Mouse (Mus musculus) neural tube, embryonic 13.5 days (tissue): Measurements from ENCODE around the gene Vmn1r200. TPM values are rescaled to one million over a fixed set of nuclear protein-coding genes. Genes with fewer than 3 reads are reported as not detected.
"Not testable (repeated sequence)": the region's sequence is repeated elsewhere in the genome, so short reads cannot be mapped to it uniquely, and the experiment has no call there.

ENCODE experiments used
- ATAC-seq: fragments of 200-750 bp; cut with Nextera tagmentation; 2 replicates; pipeline ENCODE4 v1.8.0; 2017; ENCODE audit warnings: low read depth, mild to moderate bottlenecking, moderate TSS enrichment, moderate library complexity
- H3K27ac ChIP-seq: fragments of 300-500 bp; sonication (generic); replicated peaks from 2 replicates; pipeline ENCODE4 v1.5.1; 2015; ENCODE audit warnings: moderate library complexity, mild to moderate bottlenecking, inconsistent platforms
- H3K27me3 ChIP-seq: fragments of 300-500 bp; sonication (generic); 2 replicates; pipeline ENCODE4 v1.6.1; 2015; ENCODE audit warnings: mild to moderate bottlenecking, inconsistent platforms
- H3K36me3 ChIP-seq: fragments of 300-500 bp; sonication (generic); 2 replicates; pipeline ENCODE4 v1.6.1; 2015; ENCODE audit warnings: mild to moderate bottlenecking, inconsistent platforms
- H3K4me1 ChIP-seq: fragments of 300-500 bp; sonication (generic); replicated peaks from 2 replicates; pipeline ENCODE4 v1.6.1; 2015; ENCODE audit warnings: inconsistent platforms
- H3K4me2 ChIP-seq: fragments of 300-500 bp; sonication (generic); 2 replicates; pipeline ENCODE4 v1.6.1; 2015; ENCODE audit warnings: inconsistent platforms, mild to moderate bottlenecking, moderate library complexity
- H3K4me3 ChIP-seq: fragments of 300-500 bp; sonication (generic); 2 replicates; pipeline ENCODE4 v1.5.1; 2015; ENCODE audit warnings: mild to moderate bottlenecking, inconsistent platforms
- H3K9ac ChIP-seq: fragments of 300-500 bp; sonication (generic); 2 replicates; pipeline ENCODE4 v1.6.1; 2015; ENCODE audit warnings: moderate library complexity, mild to moderate bottlenecking, inconsistent platforms
- H3K9me3 ChIP-seq: fragments of 300-500 bp; sonication (generic); 2 replicates; pipeline ENCODE4 v1.6.1; 2016; ENCODE audit warnings: inconsistent platforms
- WGBS: fragments of 180-500 bp; shearing (Covaris S2); methylation state at CpG from one replicate; pipeline ENCODE4 v1.1.7; 2015; 5-methylcytosine and 5-hydroxymethylcytosine counted together
- polyA plus RNA-seq: library from polyadenylated mRNA; unstranded; fragments of >200 nt; fragmentation: Nextera tagmentation; extraction: Ambion mirVana; gene quantifications from 2 replicates; pipeline ENCODE4 v1.2.1, GENCODE M21; 2015

Gene Vmn1r200
- not detected in 2 replicates for polyA plus RNA-seq

DNA sequence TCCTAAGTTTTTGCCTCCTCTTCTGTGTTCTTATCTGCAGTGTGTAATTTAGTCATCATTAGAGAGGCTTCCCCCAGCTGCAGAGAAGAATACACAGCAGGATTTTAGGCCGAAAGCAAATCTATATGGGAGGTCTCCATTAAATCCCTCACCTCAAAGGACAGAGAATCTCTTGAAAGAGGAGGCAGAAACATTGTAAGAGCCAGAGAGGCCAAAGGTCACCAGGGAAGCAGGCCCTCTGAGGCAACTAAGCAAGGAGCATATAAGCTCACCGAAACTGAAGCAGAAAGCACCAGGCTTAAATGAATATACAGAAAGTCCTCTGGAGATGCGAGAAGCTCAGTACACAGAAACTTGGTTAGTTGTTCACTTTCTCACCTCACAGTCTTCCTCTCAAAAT is at the start of gene Vmn1r200:
Gene Vmn1r200 (plus strand): TSS at position 301 of the 400 bp plus-strand sequence.
- no peaks in the 10 kb centered on the region for H3K27me3 ChIP-seq
- no peak within 1 kb of the TSS for H3K4me3 ChIP-seq
- 39% methylated on average over 3 of the region's 3 CpGs for WGBS
- no peak within 1 kb of the TSS for H3K9ac ChIP-seq
- H3K9me3 ChIP-seq, result no peaks in the 10 kb centered on the region
- H3K4me2 ChIP-seq, result no peak within 1 kb of the TSS
- H3K4me1 ChIP-seq, result no peaks in the 10 kb centered on the region
- ATAC-seq, result no peak
- H3K27ac ChIP-seq, result no peak within 1 kb of the TSS
- no peaks in the 10 kb centered on the region for H3K36me3 ChIP-seq

DNA sequence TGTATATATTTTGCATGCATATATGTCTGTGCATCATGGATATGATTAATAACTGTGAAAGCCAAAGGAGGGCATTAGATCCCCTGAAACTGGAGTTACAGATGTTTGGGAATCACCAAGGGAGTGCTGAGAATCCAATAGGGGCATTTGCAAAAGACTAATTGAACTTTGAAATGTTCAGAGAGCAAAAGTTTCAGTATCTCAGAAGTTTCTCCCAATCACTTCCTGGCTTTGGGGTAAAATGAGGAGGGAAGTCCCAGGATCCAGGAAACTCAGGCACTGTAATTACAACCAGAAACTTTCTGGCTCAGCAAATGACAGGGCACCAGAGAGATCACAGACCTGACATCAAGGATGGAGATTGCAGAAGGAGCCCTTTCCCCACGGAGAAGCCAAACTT is 40.1 kb upstream of the Vmn1r200 start, which contains the start of gene Vmn1r198:
Gene Vmn1r198 (plus strand): TSS at position 301 of the 400 bp plus-strand sequence.
- Histone ChIP-seq H3K27me3 (no peaks in the 10 kb centered on the region), H3K9ac (no peak within 1 kb of the TSS), H3K4me2 (no peak within 1 kb of the TSS), H3K36me3 (no peaks in the 10 kb centered on the region), H3K4me1 (no peaks in the 10 kb centered on the region), H3K4me3 (no peak within 1 kb of the TSS), H3K9me3 (no peaks in the 10 kb centered on the region), H3K27ac (no peak within 1 kb of the TSS)
- no peak for ATAC-seq
- WGBS, result 61% methylated on average over 1 of the region's 1 CpGs

DNA sequence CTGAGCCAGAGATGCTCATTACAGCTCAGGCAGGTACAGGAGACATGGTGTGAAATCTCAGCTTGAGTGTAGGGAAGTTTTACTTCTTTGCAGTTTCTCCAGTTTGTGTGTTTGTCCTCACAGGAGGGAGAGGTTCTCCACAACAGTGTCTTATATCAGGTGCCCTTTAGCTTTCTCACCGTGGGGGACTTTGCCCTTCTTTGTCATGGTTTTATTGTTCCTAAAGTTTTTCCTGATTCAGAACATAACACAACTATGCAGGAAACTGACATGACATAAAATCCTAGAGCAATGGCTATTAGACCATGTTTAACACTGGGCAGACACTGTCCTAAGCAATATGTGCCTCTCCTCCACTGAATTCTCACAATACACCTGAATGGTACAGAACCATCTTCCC is 39.4 kb upstream of the Vmn1r200 start:
- no peaks in the 10 kb centered on the region for H3K36me3 ChIP-seq
- H3K27me3 ChIP-seq, result no peaks in the 10 kb centered on the region
- H3K9ac ChIP-seq, result no peak overlapping the region
- no peak overlapping the region for H3K4me3 ChIP-seq
- ATAC-seq, result no peak
- no peak overlapping the region for H3K27ac ChIP-seq
- WGBS, result 86% methylated on average over 1 of the region's 1 CpGs
- H3K9me3 ChIP-seq, result no peaks in the 10 kb centered on the region
- H3K4me1 ChIP-seq, result no peaks in the 10 kb centered on the region
- no peak overlapping the region for H3K4me2 ChIP-seq

DNA sequence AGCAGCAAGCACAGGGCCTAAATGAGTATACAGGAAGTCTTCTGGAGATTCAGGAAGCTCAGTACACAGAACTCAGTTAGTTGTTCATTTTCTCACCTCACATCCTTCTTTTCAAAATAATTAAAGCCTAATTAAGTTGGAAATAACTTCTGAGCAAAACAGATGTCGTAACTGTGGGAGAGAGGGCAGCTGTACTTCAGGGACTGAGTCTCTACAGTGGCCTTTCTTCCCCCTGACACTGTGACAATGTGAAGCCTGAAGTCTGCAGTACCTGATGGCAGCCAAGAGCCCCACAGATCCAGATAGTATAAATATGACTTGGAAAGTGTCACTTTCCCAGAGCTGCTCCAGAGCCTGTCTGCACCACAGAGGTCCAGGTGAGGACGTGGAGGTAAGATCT is 10.7 kb upstream of the Vmn1r200 start, which contains the start of gene Vmn1r199:
Gene Vmn1r199 (plus strand): TSS at position 301 of the 400 bp plus-strand sequence.
- no peak for ATAC-seq
- no peaks in the 10 kb centered on the region for H3K4me1 ChIP-seq
- H3K4me3 ChIP-seq, result no peak within 1 kb of the TSS
- no peaks in the 10 kb centered on the region for H3K27me3 ChIP-seq
- WGBS, result 86% methylated on average over 2 of the region's 2 CpGs
- no peaks in the 10 kb centered on the region for H3K36me3 ChIP-seq
- H3K4me2 ChIP-seq, result no peak within 1 kb of the TSS
- H3K9me3 ChIP-seq, result no peaks in the 10 kb centered on the region
- H3K27ac ChIP-seq, result no peak within 1 kb of the TSS
- no peak within 1 kb of the TSS for H3K9ac ChIP-seq

GRCm38 (mm10) chr13:22381128-22381527 is 9.0 kb upstream of the Vmn1r200 start:
- ATAC-seq, H3K27me3 ChIP-seq, H3K9me3 ChIP-seq, H3K4me3 ChIP-seq, H3K4me1 ChIP-seq, H3K4me2 ChIP-seq, H3K36me3 ChIP-seq, H3K27ac ChIP-seq, H3K9ac ChIP-seq: not testable (repeated sequence)
- 81% methylated on average over 3 of the region's 3 CpGs for WGBS

DNA sequence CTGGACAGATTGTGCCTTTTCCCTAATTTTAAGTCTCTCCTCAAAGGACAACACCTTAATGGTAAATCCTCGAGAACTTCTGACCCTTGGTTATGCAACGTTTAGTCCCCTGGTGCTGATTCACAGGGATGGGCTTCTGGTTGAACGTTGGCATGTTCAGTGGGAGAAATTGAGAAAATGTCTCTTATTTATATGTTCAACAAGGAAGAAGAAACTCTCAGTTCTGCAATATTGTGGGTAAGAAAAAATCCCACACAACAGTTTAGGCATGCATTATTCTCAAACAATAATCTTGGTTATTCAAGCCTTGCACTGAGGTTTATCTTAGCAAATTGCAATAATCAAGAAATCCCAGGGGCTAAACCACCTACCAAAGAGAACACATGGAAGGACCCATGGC is 6.8 kb upstream of the Vmn1r200 start:
- no peak overlapping the region for H3K4me2 ChIP-seq
- H3K9me3 ChIP-seq, result no peaks in the 10 kb centered on the region
- no peak overlapping the region for H3K27ac ChIP-seq
- ATAC-seq, result no peak
- H3K27me3 ChIP-seq, result no peaks in the 10 kb centered on the region
- H3K4me3 ChIP-seq, result no peak overlapping the region
- no peak overlapping the region for H3K9ac ChIP-seq
- H3K36me3 ChIP-seq, result no peaks in the 10 kb centered on the region
- H3K4me1 ChIP-seq, result no peaks in the 10 kb centered on the region
- WGBS, result 82% methylated on average over 3 of the region's 3 CpGs

GRCm38 (mm10) chr13:22387050-22387449 is 3.1 kb upstream of the Vmn1r200 start:
- H3K9ac ChIP-seq, result no peak overlapping the region
- no peaks in the 10 kb centered on the region for H3K9me3 ChIP-seq
- H3K27me3 ChIP-seq, result no peaks in the 10 kb centered on the region
- WGBS, result 94% methylated on average over 1 of the region's 1 CpGs
- H3K4me1 ChIP-seq, result no peaks in the 10 kb centered on the region
- H3K27ac ChIP-seq, result no peak overlapping the region
- no peak for ATAC-seq
- no peak overlapping the region for H3K4me3 ChIP-seq
- no peak overlapping the region for H3K4me2 ChIP-seq
- no peaks in the 10 kb centered on the region for H3K36me3 ChIP-seq

- Histone ChIP-seq H3K27ac (no peak overlapping the region), H3K4me1 (no peaks in the 10 kb centered on the region), H3K9me3 (peaks cover 23% of the 10 kb centered on the region), H3K36me3 (no peaks in the 10 kb centered on the region), H3K4me3 (no peak overlapping the region), H3K4me2 (no peak overlapping the region), H3K27me3 (no peaks in the 10 kb centered on the region), H3K9ac (no peak overlapping the region)
- WGBS, result 100% methylated on average over 1 of the region's 1 CpGs
- no peak for ATAC-seq
Measured at GRCm38 (mm10) chr13:22402978-22403377, 12.8 kb downstream of the Vmn1r200 start.

Other genes starting within 250 kb of the Vmn1r200 start
- not detected in 2 replicates for gene Vmn1r191, start 206.4 kb upstream of the Vmn1r200 start, polyA plus RNA-seq
- not detected in 2 replicates for gene Vmn1r192, start 199.2 kb upstream of the Vmn1r200 start, polyA plus RNA-seq
- gene Vmn1r193, start 167.2 kb upstream of the Vmn1r200 start, polyA plus RNA-seq, result not detected in 2 replicates
- gene Vmn1r194, start 146.2 kb upstream of the Vmn1r200 start, polyA plus RNA-seq, result not detected in 2 replicates
- not detected in 2 replicates for gene Vmn1r195, start 119.9 kb upstream of the Vmn1r200 start, polyA plus RNA-seq
- not detected in 2 replicates for gene Vmn1r196, start 100.5 kb upstream of the Vmn1r200 start, polyA plus RNA-seq
- not detected in 2 replicates for gene Vmn1r197, start 65.8 kb upstream of the Vmn1r200 start, polyA plus RNA-seq
- not detected in 2 replicates for gene Vmn1r198, start 40.0 kb upstream of the Vmn1r200 start, polyA plus RNA-seq
- gene Vmn1r199, start 10.6 kb upstream of the Vmn1r200 start, polyA plus RNA-seq, result not detected in 2 replicates
- gene Vmn1r201, start 81.5 kb downstream of the Vmn1r200 start, polyA plus RNA-seq, result not detected in 2 replicates
- gene Vmn1r202, start 115.0 kb downstream of the Vmn1r200 start, polyA plus RNA-seq, result not detected in 2 replicates
- not detected in 2 replicates for gene Vmn1r203, start 127.7 kb downstream of the Vmn1r200 start, polyA plus RNA-seq
- not detected in 2 replicates for gene Vmn1r204, start 162.8 kb downstream of the Vmn1r200 start, polyA plus RNA-seq
- gene Vmn1r205, start 202.6 kb downstream of the Vmn1r200 start, polyA plus RNA-seq, result not detected in 2 replicates
- gene Vmn1r206, start 233.9 kb downstream of the Vmn1r200 start, polyA plus RNA-seq, result not detected in 2 replicates